Mouse (Mus musculus) urinary bladder, postnatal 10 days (tissue): ENCODE measurements around the gene Krtdap.
"Not testable (repeated sequence)": the region's sequence is repeated elsewhere in the genome, so short reads cannot be mapped to it uniquely, and the experiment has no call there.

Experiments used
- DNase-seq: peaks from one replicate; pipeline ENCODE4 v3.0.0; 2022; ENCODE audit warnings: low spot score

Gene Krtdap

GRCm38 (mm10) chr7:30790141-30790540, 2.4 kb downstream of the Krtdap start:
- no peak for DNase-seq

GRCm38 (mm10) chr7:30791921-30792320, 4.2 kb downstream of the Krtdap start:
- DNase-seq, result no peak

DNA sequence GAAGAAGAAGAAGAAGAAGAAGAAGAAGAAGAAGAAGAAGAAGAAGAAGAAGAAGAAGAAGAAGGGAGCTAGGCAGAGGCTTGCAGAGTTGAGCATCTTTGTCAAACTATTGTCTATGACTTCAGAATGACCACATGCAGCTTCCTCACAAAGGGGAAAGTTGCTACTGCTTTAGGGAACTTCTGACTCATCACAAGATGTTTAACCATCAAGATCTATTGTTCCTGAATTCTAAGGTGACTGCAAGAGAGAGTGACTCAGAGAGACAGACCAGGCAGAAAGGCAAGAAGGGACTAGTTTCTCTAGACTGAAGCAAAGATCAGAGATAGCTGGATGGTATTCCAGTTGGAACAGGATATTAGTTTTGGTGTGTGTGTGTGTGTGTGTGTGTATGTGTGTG, 7.2 kb downstream of the Krtdap start:
- no peak for DNase-seq

- no peak for DNase-seq
These were observed 9.1 kb downstream of the Krtdap start for GRCm38 (mm10) chr7:30796790-30797189.

- DNase-seq, result no peak
These were observed 13.0 kb downstream of the Krtdap start for GRCm38 (mm10) chr7:30800653-30801052.

GRCm38 (mm10) chr7:30803256-30803655, 15.6 kb downstream of the Krtdap start:
- DNase-seq, result no peak

- no peak for DNase-seq
These were observed 16.5 kb downstream of the Krtdap start for GRCm38 (mm10) chr7:30804026-30804715.

DNA sequence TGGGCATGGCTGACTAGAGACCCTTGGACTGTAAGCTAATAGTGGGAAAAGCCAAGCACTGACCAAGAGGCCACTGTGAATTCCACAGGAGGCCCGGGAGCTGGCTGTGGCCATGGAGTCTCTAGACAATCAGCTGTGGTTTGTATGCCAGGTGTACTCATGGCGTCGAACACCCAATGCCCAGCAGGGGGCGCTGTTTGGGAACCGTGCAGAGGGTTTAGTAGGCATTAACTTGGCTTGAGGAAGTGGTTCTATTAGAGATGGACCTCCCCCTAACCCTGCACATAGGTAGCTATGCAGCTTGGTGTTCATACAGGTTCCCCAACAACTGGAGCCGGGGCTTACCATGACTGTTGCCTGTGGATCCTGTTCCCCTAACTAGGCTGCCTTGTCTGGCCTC, 18.2 kb downstream of the Krtdap start:
- no peak for DNase-seq

- DNase-seq, result no peak
These were observed 22.6 kb downstream of the Krtdap start for GRCm38 (mm10) chr7:30810319-30810718.

DNA sequence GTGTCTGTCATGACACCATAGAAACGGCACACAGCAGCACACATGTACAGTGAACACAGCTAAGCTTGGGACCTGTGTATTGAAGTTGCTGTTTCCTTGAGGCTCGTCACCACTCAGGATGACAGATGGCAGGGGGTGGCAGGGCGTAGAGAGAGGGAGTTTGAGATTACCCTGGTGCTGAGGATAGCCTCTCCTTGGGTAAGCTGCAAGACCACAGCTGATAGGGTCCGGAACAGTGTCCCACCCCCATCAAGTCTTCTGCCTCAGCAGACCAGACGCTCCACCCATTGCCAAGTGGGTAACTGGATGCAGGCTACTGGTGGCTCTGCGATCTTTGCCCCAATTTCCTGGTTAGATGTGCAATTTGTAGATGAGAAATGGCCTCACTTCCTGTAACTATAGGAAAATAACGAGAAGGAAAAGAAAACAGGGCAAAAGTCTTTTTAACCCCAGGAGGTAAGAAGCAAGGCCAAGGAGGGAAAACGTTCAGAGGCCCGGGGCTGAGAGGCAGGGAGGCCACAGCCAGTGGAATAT, 24.1 kb downstream of the Krtdap start:
- DNase-seq, result no peak

DNA sequence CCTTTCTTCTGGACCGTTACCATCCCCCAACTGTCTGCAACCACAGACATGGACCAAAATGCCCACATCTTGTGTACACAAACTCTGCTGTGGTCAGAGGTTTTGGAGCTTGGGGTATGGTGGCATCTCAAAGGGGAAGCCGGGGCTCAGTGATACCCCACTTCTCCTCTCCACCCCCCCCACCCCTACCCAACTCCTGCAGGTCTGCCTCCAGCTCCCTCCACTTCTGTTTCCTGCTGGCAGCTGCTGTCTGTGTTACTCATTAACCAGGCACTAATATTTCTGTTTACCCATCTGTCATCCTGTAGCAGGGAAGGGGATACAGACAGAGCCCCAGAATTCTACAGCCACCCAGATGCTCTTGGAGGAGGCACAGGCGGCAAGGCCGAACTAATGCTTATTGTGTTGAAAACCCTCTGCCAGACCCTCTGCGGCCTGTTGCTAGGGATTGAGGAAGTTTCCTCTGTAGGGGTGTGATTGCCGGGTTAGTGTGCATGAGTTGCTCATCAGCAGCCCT, 24.7 kb downstream of the Krtdap start:
- no peak for DNase-seq

GRCm38 (mm10) chr7:30820131-30820530, 32.4 kb downstream of the Krtdap start:
- no peak for DNase-seq

DNA sequence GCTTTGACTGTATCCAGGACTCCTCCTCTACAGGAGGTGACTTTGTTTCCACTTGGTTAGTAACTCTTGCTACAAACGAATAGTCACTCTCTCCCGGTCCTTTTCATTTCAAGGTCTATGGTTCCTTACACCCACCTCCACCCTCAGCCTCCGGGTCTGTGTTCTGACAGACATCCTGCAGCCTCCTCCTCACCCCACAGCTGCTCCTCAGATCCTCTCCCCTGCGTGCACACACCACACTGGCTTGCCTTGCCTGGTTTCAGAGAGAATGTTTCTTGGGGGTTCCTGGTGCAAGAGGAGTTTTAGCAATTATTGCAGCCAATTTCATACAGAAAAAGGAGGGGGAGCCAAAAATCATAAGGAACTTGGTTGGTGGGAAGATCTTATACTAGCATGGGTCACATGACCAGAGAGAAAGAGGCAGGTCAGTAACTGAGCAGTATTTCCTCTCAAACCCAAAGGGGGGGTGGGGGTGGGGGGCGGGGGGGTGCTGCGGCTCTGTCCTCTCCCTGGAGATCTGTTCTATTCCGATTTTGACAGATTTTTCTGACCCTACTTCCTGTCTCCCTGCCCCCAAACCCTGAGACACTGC, 33.3 kb downstream of the Krtdap start:
- DNase-seq, result no peak

- DNase-seq, result no peak
These were observed 33.8 kb downstream of the Krtdap start for GRCm38 (mm10) chr7:30821532-30821931.

DNA sequence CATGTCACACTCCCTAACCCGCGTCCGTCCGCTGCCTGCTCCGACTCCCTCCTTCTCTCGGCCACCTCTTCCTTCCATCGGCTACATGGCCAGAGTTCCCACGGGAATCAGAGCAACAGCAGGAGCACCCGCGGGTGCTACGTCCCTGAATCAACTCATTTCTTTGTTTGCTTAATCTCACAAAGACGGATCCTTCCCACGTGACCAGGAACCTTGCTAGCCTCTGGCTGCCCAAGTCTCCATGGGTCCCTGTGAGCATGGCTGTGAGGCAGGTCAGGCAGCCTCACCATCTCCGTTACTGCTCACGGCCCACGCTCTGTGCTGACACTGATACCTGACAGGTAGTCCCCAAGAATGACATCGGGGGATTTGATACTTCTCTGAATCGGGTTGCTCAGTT, 36.0 kb downstream of the Krtdap start, which contains the start of gene Ffar2:
Gene Ffar2, minus strand, starts transcription at position 101 of the 400 bp plus-strand sequence.
- no peak for DNase-seq

- DNase-seq, result no peak
These were observed 36.6 kb downstream of the Krtdap start for GRCm38 (mm10) chr7:30824306-30824705.

DNA sequence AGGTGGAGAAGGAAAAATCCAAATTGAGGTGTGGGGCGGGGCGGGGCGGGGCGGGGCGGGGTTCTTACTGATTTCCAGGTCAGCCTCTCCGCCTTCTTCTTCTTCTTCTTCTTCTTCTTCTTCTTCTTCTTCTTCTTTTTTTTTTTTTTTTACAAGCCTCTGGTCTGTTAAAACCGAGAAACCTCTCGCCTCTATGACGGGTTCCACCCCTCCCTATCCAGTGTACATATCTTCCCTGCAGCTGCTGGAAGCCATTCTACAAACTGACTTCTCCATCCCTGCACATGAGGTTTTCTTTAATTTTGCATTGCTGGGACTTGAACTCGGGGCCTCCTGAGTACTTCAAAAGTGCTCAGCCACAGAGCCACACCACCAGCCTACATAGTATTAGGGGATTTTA, 39.0 kb downstream of the Krtdap start:
- no peak for DNase-seq

DNA sequence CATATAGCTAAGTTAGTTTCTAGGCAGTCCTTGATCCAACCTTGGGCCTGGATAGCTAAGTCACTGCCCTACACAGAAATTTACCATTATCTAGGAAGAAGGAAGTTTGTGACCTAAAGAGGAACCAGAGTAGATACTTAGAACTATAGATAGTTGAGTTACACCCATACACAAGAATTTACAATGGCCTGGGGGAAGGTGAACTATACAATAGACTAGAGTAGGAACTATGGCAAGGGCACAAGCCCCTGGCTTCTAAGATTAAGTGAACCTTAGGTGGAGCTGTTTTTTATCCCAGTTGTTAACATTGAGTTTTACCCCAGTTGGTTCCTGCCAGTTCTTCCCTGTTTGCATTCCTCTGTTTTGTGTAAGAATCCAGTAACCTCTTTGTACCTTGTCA, 41.2 kb downstream of the Krtdap start:
- DNase-seq, result not testable (repeated sequence)

DNA sequence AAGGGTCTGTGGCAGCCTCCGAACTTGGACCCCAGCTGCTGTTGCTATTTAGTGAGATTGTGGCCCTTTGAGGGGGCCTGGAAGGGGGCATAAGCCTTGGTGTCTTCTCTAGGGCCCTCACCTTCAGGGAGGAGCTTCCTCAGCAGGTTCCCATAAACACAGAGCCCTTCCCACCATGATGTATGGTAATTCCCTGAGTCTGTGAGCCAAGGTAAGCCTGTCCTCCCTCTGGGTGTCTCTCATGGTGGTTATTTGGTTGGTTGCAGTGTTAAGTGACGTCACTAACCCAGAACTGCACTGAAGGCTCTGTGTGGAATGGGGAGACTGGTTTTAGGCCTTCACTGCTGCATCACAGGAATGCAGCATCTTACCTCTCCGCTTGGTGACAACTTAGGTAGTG, 41.7 kb downstream of the Krtdap start:
- DNase-seq, result no peak

- no peak for DNase-seq
These were observed 44.6 kb downstream of the Krtdap start for GRCm38 (mm10) chr7:30832261-30832660.

GRCm38 (mm10) chr7:30832684-30833083, 45.0 kb downstream of the Krtdap start:
- not testable (repeated sequence) for DNase-seq

DNA sequence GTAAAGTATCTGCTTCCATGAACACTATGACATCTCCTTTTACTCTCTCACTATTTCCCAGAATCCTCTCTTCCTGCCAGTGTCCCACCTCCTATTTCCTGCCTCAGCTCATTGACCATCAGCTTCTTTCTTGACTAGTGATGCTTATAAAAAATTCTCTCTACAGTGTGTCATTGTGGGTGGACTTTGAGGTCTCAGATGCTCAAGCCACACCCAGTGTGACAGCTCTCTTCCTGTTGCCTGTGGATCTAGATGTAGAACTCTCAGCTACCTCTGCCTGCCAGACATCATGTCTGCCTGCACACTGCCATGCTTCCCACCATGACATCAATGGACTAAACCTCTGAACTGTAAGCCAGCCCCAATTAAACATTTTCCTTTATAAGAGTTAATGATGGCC, 49.6 kb downstream of the Krtdap start:
- no peak for DNase-seq

- DNase-seq, result no peak
These were observed 52.6 kb downstream of the Krtdap start for GRCm38 (mm10) chr7:30840306-30840705.
